Mouse (Mus musculus): ENCODE results near the gene Pde10a.
A peak's percentile ranks its signal among the peaks of the same experiment; 100 is the strongest.

The Pde10a gene

GRCm38 (mm10) chr17:8976745-8977144, 451.6 kb downstream of the Pde10a start:
- DNase-seq, result no peak

- no peak for DNase-seq
These were observed 452.1 kb downstream of the Pde10a start for GRCm38 (mm10) chr17:8977271-8977670.

- DNase-seq, result no peak
These were observed 458.4 kb downstream of the Pde10a start for GRCm38 (mm10) chr17:8983576-8983975.

- DNase-seq, result no peak
These were observed 460.5 kb downstream of the Pde10a start for GRCm38 (mm10) chr17:8985714-8986113.

- no peak for DNase-seq
These were observed 461.4 kb downstream of the Pde10a start for GRCm38 (mm10) chr17:8986551-8986950.

- DNase-seq, result no peak
These were observed 462.2 kb downstream of the Pde10a start for GRCm38 (mm10) chr17:8987369-8987768.

- peak; percentile 90 for DNase-seq
These were observed 463.1 kb downstream of the Pde10a start, which contains the start of gene 1700010I14Rik for GRCm38 (mm10) chr17:8988119-8988807. 1700010I14Rik (plus strand) TSS chr17:8988333.

GRCm38 (mm10) chr17:8991160-8991559, 466.0 kb downstream of the Pde10a start:
- peak; percentile 69 for DNase-seq

- DNase-seq, result no peak
These were observed 470.2 kb downstream of the Pde10a start for GRCm38 (mm10) chr17:8995344-8995743.

- no peak for DNase-seq
These were observed 477.3 kb downstream of the Pde10a start for GRCm38 (mm10) chr17:9002438-9002837.

GRCm38 (mm10) chr17:9004516-9004915, 479.3 kb downstream of the Pde10a start:
- no peak for DNase-seq

GRCm38 (mm10) chr17:9023198-9023942, 498.2 kb downstream of the Pde10a start:
- DNase-seq, result peak; percentile 28

GRCm38 (mm10) chr17:9030181-9030580, 505.0 kb downstream of the Pde10a start:
- peak; percentile 8 for DNase-seq

GRCm38 (mm10) chr17:9031241-9032141, 506.3 kb downstream of the Pde10a start:
- peak; percentile 84 for DNase-seq

GRCm38 (mm10) chr17:9032362-9033044, 507.3 kb downstream of the Pde10a start:
- DNase-seq, result no peak

- no peak for DNase-seq
These were observed 508.3 kb downstream of the Pde10a start for GRCm38 (mm10) chr17:9033511-9033910.

GRCm38 (mm10) chr17:9035561-9036348, 510.6 kb downstream of the Pde10a start:
- no peak for DNase-seq

All from embryo, embryonic 11 days (tissue).